Mouse (Mus musculus) left cerebral cortex, postnatal 10 days (tissue): Measurements from ENCODE around the gene Stxbp1. TPM values are rescaled to one million over a fixed set of nuclear protein-coding genes. Genes with fewer than 3 reads are reported as not detected.

Source experiments
- DNase-seq, 2 experiments: peaks; one replicate each; pipeline ENCODE4 v3.0.0; 2021 to 2022; ENCODE audit warnings: low spot score in 2 of 2, mixed read lengths in 1 of 2; ENCODE audit errors: extremely low spot score in 1 of 2
- intact Hi-C: fragments of 180-260 bp; cut with DNase I; formaldehyde crosslinking; loops from one replicate; pipeline ENCODE4 v1.15.1; 2025
- total RNA-seq, 2 experiments: library from RNA; stranded (reverse); gene quantifications; 2 replicates each; pipeline ENCODE4 v1.2.3; 2021

The Stxbp1 gene
- total RNA-seq, 2 experiments from 2014 or later, result 862 to 881 TPM

DNA sequence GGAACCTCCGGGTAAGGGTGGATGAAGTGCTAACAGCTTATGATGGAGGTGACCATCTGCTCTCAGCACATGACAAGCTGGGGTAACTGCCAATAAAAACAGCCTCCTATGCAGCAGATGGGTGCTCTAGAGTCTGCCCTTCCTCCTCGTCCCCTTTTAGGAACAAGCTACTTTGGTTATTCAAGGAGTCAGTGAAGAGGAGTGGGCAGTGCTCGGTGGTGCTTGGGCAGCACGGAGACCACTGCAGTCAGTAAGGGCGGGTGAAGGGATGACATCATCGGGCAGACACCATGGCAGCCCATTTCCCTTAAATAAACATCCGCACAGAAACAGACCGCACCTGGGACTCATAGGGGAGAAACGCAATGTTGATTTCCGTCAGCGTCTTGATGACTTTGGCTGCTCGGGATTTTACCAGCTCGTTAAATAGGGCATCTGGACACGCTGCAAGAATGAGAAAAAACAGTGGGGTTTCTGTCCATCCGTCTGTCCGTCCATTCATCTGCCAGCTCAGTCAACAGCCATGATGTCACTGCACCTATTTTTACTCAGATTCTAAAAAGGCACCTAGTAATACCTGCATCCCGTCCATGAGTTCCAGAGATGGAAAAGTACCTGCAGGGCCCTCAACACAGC is 30.0 kb downstream of the Stxbp1 start:
- peak; percentile 48 to 62 for DNase-seq
- intact Hi-C loops, result no loop called here

DNA sequence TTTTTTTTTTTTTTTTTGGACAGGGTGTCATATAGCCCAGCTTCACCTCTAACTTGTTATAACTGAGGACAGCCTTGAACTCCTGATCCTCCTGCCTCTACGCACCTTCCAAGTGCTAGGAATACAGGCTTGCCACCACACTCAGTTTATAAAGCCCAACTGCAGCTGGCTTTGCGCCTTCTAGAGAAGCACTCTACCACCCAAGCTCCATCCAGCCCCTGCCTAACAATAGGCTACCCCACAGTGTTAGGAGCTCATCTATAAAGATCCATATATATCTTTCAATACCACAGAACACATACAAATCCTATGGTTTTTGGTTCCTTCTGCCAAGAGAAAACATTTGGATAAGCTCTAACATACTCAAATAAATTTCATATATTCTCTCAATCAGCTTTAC is 30.5 kb downstream of the Stxbp1 start:
- DNase-seq, result no peak
- intact Hi-C loops, result no loop called here

DNA sequence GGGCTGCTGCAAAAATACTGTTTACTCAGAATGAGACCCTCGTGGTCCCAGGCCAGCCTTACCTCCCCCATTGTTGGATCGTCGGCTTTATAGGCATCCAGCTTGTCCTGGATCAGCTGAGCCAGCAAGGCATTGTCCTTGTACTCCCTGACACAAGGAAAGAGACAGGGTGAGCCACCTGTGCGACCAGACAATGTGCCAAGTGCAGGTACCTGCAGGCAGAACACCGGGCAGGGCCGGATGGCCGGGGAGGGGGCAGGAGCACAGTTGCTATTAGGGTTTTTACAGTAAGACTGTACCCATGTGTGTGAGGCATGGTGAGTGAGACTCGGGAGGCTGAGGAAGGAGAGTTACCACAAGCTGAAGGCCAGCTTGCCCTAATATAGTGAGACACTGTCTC is 35.1 kb downstream of the Stxbp1 start:
- intact Hi-C loops, result no loop called here
- DNase-seq, result no peak

DNA sequence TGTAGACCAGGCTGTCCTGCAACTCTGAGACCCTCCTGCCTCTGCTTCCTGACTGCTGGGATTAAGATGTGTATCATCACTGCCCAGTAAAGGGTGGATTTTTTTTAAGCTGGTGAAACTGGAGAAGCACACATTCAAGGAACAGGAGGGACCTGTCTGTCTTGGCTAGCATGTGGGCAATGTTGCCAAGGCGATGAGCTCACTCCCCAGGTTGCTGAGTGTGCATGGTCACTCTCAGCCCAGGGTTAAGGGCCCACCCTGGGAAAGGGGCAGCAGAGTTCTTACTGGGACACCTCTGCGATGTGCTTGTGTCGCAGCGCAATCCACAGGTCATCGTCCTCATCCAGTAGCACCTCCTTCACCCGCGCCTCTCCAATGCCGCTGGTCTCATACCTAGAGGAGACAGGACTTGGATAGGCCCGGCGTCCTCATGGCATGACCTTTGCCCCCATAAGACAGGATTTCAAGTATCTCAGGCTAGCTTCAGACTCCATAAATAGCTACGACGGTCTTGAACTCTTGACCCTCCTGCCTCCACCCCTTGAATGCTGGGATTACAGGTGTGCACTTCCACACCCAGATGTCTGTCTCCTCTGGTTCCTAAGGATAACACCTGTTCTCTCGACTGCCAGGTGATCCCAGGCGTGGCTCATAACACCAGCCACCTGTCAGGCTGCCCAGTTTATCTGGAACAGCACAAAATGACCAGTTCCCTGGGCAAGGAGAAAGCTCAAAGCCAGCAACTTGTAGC is 38.1 kb downstream of the Stxbp1 start:
- intact Hi-C loops, result no loop called here
- no peak for DNase-seq

DNA sequence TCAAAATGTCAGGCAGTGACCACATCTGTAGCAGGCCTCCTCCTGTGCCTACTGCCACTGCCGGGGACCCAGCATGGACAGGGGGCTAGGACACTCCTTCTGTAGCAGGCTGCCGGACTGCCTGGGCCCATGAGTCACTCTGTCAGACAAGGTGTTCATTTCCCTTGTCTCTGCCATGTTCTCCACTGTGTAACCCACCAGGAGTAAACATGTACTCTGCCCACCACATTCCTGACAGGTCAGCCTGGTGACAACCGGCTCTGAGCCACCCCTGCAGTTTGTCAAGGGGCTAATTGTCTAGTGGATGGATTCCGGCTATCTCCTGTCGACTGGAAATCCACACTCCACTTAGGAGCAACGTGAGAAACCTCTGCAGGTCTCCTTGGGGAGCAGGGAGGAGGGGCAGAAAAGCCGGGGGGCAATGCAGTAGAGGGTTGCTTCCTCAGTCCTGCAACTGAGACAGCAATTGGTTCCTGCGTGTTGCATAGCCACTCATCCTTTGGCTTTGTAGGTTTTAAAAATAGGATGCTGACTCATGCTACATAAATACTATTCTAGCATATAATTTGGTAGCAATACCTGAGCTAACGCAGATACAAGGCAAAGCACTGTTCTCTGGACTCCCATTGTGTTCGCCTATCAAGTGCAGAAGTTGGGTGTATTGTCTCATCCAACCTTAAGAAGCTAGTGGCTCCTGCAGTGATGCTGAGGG is 48.6 kb downstream of the Stxbp1 start:
- intact Hi-C loops, result no loop called here
- no peak for DNase-seq

DNA sequence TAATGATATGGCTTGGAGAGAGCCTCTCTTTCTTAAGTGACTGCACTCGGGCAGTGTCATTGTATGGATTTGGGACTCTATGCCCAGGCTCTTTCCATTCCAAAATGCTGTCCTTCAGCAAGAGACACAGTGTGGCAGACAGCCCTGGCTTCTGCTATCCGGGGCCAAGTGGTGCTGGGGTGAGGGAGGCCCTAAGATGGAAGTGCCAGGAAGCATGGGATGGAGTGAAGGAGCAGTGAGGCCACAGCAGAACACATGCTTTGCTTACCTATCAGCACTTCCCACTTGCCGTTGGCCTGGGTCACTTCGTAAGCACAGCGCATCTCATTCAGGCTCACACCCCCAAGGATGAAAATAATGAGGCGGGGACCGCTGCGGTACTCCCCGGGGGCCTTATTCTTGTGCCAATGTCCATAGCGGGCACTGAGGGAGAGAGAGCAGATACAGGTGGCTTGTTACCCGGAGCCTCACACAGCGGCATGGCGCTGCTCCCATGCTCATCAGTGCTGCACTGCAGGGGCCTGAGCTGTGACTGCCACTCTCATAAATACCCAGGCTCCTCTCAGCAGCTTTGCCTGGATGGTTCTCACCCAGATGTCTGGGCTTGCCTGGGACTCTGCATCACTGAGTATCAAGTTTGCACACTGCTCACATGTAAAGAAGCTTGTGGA is 51.2 kb downstream of the Stxbp1 start:
- intact Hi-C loops, result no loop called here
- no peak for DNase-seq

DNA sequence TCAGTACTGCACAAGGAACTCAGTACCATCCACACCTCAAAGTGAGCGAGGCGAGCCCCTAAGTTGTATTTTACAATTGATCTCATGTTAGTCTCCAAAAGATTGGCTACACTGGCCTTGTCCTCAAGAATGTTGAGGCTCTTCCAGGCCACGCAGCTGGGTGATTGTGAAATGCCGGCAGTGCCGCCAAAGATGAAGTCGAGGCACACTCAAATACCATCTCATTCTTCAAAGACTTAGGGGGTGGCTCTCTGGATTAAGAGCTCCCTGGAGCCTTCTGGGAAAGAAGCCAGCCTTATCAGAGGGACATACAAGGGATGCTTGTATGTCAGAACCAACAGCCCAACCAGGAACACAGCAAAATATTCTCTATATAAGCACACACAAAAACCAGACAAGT is 55.7 kb downstream of the Stxbp1 start:
- DNase-seq, result no peak
- intact Hi-C loops, result no loop called here

DNA sequence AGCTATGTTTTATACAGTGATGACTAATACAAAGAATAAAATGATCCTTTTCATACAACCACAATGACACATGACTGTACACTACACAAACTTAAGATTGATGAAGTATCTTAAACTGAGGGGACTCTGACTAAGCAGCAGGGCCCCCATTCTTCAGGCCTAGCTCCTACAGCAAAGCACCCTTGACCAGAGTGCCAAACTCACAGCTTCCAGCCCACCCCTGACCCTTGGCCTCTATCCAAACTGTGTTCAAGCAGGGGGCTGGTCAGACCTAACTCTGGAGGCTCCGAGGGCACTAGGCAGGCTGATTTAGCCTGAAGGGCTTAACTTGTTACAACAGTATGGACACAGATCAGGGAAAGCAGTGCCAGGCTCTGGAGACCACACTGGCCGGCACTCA is 58.5 kb downstream of the Stxbp1 start:
- no peak for DNase-seq
- intact Hi-C loops, result no loop called here

DNA sequence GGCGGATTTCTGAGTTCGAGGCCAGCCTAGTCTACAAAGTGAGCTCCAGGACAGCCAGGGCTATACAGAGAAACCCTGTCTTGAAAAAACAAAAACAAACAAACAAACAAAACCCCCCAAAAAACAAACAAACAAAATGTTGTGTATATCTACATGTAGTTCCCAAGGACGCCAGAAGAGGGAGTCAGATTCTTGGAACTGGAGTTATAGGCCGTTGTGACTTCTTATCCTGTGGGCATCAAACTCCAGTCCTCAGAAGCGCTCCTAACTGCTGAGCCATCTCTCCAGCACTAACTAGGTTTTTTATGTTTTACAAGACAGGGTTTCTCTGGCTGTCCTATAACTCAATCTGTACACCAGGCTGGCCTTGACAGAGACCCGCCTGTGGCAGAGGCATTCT is 59.9 kb downstream of the Stxbp1 start:
- DNase-seq, result no peak
- intact Hi-C loops, result no loop called here

DNA sequence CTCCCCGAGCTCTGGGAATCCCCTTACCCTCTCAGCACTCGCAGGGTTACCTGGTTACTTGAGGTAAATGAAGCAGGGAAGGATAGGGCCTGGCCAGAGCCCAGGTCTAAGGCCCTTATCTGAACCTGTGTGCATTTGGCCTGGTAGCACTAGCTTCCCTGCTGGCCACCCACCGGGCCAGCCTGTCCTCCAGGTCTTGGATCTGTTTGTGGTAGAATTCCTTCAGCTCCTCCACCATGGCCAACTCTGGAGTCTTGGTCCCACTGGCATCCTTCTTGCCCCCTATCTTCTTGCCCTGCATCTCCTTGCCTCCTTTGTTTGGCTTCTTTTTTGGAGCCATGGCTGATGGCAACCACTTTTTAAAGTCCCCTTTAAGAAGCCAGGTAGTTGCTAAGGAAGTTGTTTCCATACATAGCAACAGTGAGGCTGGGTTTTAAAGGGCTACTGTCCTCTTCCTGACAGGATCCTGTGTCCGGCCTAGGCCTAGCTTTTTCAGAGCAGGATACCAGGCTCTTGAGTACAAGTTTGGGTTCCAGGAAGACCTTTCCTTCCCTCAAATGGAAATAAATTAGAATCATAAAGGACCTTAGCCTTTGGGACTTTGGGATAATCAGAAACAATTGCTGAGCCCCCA is 62.9 kb downstream of the Stxbp1 start, which contains the start of gene Cfap157:
TSS of gene Cfap157 (minus strand) at position 381 of the 634 bp plus-strand sequence.
- DNase-seq, result no peak
- intact Hi-C loops, result no loop called here

DNA sequence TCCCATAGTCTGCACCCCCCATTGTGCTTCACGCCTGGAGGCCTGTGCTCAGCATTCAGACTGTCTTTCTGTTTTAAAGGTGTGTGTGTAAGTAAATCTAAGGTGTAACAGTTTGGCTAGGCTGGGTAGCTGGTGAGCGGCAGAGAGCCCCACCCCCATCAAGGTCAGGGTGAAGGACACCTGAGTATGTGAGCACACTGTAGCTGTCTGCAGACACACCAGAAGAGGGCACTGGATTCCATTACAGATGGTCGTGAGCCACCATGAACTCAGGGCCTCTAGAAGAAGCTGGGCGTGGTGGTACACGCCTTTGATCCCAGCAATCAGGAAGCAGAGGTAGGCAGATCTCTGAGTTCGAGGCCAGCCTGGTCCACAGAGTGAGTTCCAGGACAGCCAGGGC is 65.3 kb downstream of the Stxbp1 start:
- intact Hi-C loops, result no loop called here
- DNase-seq, result no peak

DNA sequence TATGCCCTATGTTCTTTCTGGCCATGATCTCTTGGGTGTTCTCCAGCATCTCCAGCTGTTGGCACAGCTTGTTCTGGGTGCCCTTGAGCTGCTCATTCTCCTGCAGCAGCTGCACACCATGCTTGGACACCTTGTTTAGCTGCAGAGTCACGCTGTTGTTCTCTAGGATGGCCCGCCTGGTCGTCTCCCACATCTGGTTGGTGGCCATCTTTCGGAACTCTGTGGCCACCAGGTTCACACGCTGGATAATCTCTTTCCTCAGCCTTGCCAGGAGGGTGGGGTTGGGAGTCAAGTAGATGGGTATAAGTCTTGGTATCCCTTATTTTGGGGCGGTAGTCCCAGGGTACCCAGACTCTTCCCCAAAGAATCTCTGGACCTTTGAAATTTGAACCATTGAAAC is 67.3 kb downstream of the Stxbp1 start:
- intact Hi-C loops, result loop anchor here (2.0 kb wide), 1 partner anchor 75 kb away; no protein-coding TSS in a partner anchor
- no peak for DNase-seq

DNA sequence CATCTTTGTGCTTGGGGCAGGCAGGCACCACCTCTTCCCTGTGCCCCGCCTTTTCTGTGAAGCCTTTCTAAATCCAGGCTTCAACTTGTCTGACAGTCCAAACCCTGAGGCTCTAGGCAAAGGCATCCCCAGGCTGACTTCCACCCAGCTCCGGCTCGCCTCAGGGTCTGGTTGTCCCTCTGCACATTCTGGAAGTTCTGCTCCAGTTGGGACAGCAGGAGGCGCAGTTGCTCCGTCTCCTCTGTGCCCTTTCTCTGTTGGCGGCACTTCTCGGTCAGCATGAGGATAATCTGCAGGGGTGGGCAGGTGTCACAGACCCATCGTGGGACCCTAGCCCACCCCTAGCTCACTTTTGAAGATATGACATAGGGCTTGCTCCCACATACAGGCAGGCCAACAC is 67.9 kb downstream of the Stxbp1 start:
- intact Hi-C loops, result loop anchor here (2.0 kb wide), 1 partner anchor 76 kb away; no protein-coding TSS in a partner anchor
- DNase-seq, result peak in 1 of 2 experiments; percentile 79

DNA sequence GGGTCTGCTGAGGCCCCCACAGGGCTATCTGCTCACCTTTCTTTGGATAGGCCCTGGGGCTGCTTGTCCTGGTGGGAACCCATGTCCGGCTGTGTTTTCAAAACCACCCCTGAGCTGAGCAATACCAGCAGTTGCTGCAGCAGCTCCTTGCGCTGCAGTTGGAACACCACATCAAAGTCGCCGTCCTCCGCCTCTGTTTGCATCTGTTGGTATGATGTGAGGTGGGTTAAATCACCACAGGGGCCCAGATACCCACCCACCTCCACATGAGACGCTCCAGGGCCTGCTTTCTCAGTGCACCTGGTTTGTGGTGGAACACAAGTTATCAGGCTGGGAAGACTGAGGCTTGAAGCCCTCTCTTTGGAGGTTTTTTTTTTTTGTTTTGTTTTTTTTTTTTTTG is 69.0 kb downstream of the Stxbp1 start:
- DNase-seq, result no peak
- intact Hi-C loops, result loop anchor here (2.0 kb wide), 1 partner anchor 77 kb away; no protein-coding TSS in a partner anchor

DNA sequence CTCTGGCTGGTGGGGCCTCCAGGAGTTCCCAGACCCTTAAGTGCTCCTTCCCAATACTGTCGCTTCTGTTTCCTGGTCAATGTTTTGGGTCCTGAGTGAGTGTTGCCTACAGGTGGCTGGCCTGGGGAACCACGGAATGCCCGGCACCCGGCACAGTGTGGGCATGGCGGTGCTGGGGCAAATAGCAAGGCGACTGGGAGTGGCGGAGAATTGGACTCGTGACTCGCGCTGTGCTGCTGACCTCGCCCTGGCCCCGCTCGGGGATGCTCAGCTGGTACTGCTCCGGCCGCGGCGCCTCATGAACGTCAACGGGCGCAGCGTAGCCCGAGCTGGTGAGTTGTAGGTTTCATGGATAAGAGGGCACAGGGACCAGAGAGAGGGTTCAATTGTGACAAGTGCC is 70.9 kb downstream of the Stxbp1 start:
- intact Hi-C loops, result no loop called here
- DNase-seq, result no peak

DNA sequence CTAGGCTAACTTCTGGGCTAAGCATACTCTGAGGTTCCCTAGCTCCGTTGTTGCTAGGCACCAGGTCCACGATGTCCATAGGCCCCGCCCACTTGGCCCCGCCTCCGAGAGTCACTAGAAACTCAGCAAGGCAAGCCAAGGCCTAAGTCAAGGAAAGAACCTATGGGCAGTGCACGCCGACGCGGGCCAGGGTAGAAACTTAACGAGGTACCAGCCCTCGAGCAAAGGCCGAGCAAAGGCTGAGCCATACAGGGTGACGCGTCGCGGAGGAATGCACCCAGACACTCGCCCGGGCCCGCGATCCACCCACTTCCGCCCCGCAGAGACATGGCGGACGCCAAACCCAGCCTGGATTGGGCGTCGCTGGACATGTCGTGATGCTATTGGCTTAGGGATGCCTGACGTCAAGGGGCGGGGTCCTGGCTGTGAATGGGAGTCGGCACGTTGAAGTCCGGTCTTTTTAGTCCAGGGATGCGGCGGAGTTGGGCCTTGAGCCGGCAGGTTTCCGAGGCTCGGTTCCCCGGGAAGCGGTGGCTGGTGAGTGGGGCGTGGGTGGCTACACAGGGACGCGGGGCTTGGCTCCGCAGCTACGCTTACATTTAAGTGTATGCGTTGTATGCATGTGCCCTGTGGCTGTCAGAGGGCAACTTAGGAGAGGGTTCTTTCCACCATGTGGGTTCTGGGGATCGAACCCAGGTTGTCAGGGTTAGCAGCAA is 71.5 kb downstream of the Stxbp1 start, which contains the start of the genes Ttc16 and Ptrh1:
TSS of gene Ttc16 (minus strand) at position 275 of the 716 bp plus-strand sequence.
TSS of gene Ptrh1 (plus strand) at position 428 of the 716 bp plus-strand sequence.
- intact Hi-C loops, result no loop called here
- peak; percentile 96 to 99 for DNase-seq

DNA sequence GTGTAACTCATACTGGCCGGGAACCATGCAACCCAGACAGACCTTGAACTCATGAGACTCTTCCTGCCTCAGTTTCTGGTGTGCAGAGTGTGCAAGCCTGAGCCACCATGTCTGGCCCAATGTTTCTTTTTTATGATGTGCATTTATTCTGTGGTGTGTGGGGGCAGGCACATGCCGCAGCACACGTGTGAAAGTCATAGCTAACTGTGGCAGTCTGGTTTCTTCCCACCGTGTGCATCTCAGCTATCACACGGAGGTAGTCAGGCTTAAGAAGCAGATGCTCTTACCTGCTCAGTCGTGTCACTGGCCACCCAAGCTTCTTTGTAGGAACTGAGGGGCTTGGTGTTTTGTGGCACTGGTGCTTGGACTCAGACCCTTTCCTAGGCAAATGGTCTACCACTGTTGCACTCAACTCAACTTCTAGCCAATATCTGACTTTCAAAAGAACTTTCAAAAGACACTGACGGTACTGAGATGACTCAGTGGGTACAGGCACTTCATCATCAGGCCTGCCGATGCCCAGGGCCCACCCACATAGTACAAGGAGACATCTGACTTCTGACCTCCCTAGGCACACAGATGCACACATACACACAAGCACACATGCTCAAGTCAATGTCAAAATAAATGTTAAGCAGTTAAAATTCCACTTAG is 74.3 kb downstream of the Stxbp1 start:
- no peak for DNase-seq
- intact Hi-C loops, result no loop called here

DNA sequence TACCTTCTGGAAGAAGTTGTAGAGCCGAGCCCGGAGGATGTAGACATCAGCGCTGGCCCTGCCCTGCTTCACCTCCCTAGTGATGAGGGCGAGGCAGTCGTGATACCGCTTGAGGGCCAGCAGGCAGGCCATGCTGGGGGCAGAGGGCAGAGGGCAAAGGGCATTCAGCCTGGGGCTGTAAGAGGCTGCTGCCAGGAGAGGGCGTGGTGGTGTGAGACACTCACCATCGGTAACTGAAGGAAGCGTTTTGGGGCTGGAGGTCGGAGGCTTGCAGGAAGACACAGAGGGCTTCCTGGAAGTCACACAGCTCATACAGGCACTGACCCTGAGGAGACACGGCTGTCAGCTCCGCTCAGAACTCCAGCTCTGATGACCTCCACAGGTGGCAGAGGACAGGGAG is 75.2 kb downstream of the Stxbp1 start:
- DNase-seq, result no peak

More for the DNA sequence above, 75.2 kb downstream of the Stxbp1 start:
- intact Hi-C loops, result no loop called here
